In genomic region chr2:172904614-172905013, GRCm38 (mm10) we compare ENCODE assay signal across 11 mouse cellular contexts.
"Had no signal": no experiment of that assay in that cellular context is flagged by ENCODE, and none has a peak within 500 bp of the region (broad histone marks: within the 10 kb centered on the region; RNA-seq: fewer than 3 reads in every experiment).

No protein-coding gene starts in this region.

- H3K27me3 ChIP-seq: limb, embryonic 15.5 days; liver, embryonic 12.5 days; stomach, embryonic 15.5 days had no signal

- H3K4me3 ChIP-seq: limb, embryonic 15.5 days; liver, embryonic 12.5 days; midbrain, embryonic 12.5 days; stomach, embryonic 15.5 days had no signal

- H3K4me2 ChIP-seq: limb, embryonic 15.5 days; liver, embryonic 12.5 days; lung, embryonic 14.5 days; midbrain, embryonic 12.5 days; stomach, embryonic 15.5 days had no signal

- DNase-seq: layer of hippocampus, postnatal 36 days; lung, embryonic 14.5 days; lung, postnatal 10 days; lung, postnatal 4 days; right cerebral cortex, postnatal 14 days; thymus, adult 2 months; thymus, postnatal 25 days had no signal

- H3K27ac ChIP-seq: liver, embryonic 12.5 days; midbrain, embryonic 12.5 days; stomach, embryonic 15.5 days had no signal

- H3K36me3 ChIP-seq: limb, embryonic 15.5 days; liver, embryonic 12.5 days; midbrain, embryonic 12.5 days; stomach, embryonic 15.5 days had no signal

- H3K9ac ChIP-seq: limb, embryonic 15.5 days; liver, embryonic 12.5 days; lung, embryonic 14.5 days; midbrain, embryonic 12.5 days; stomach, embryonic 15.5 days had no signal

- H3K9me3 ChIP-seq: limb, embryonic 15.5 days; liver, embryonic 12.5 days; midbrain, embryonic 12.5 days; stomach, embryonic 15.5 days had no signal
